Comparison of ENCODE assay signal across 13 mouse cellular contexts in genomic region chr11:75157901-75158300, GRCm38 (mm10). TPM values are rescaled to one million over a fixed set of nuclear protein-coding genes. Genes with fewer than 3 reads are reported as not detected.
DNase-seq lines count a peak whose midpoint lies in the region; ATAC-seq and TF ChIP-seq lines count a peak whose summit lies in the region.
"Had no signal": no experiment of that assay in that cellular context is flagged by ENCODE, and none has a peak within 500 bp of the region (broad histone marks: within the 10 kb centered on the region; RNA-seq: fewer than 3 reads in every experiment).

No protein-coding gene starts in this region.

- WGBS in intestine, embryonic 14.5 days: 24% methylated on average over 2 of the region's 2 CpGs
- 34% methylated on average over 2 of the region's 2 CpGs for WGBS in intestine, postnatal 0 days
- 16% methylated on average over 2 of the region's 2 CpGs for WGBS in lung, embryonic 16.5 days
- 31% methylated on average over 2 of the region's 2 CpGs for WGBS in stomach, embryonic 16.5 days

- no peak overlapping the region for H3K9ac ChIP-seq in intestine, embryonic 14.5 days (ENCODE audit: low read length)
- H3K9ac ChIP-seq in intestine, postnatal 0 days (ENCODE audit: low read depth, low read length): no peak overlapping the region
- no peak overlapping the region for H3K9ac ChIP-seq in lung, embryonic 16.5 days (ENCODE audit: low read length)
- H3K9ac ChIP-seq in stomach, embryonic 16.5 days (ENCODE audit: low read length): peak overlapping the region; percentile 3; the same call in 1 of the 2 replicates
- H3K9ac ChIP-seq: embryonic facial prominence, embryonic 13.5 days; midbrain, embryonic 13.5 days had no signal

- TF ChIP-seq CTCF in intestine, postnatal 0 days (IDR thresholded peaks at IDR 0.05; ENCODE audit: low read depth): no peak

- H3K4me2 ChIP-seq in intestine, embryonic 14.5 days (ENCODE audit: low read length): no peak overlapping the region
- H3K4me2 ChIP-seq in intestine, postnatal 0 days (replicated peaks; ENCODE audit: low read depth): no peak overlapping the region
- no peak overlapping the region for H3K4me2 ChIP-seq in lung, embryonic 16.5 days (ENCODE audit: low read depth, low read length)
- H3K4me2 ChIP-seq in stomach, embryonic 16.5 days (ENCODE audit: low read depth, low read length): no peak overlapping the region
- H3K4me2 ChIP-seq: embryonic facial prominence, embryonic 13.5 days; midbrain, embryonic 13.5 days had no signal

- H3K4me1 ChIP-seq in intestine, embryonic 14.5 days (replicated peaks; ENCODE audit: control insufficient read depth, insufficient read depth, low read length): peaks cover 45% of the 10 kb centered on the region
- no peaks in the 10 kb centered on the region for H3K4me1 ChIP-seq in intestine, postnatal 0 days (replicated peaks; ENCODE audit: control insufficient read depth, insufficient read depth, low read length)
- H3K4me1 ChIP-seq in lung, embryonic 16.5 days (replicated peaks; ENCODE audit: control insufficient read depth, insufficient read depth, low read length): peaks cover 55% of the 10 kb centered on the region
- H3K4me1 ChIP-seq in stomach, embryonic 16.5 days (ENCODE audit: control insufficient read depth, insufficient read depth, low read length): peaks cover 51% of the 10 kb centered on the region
- H3K4me1 ChIP-seq: midbrain, embryonic 13.5 days had no signal

- H3K27ac ChIP-seq in intestine, embryonic 14.5 days (ENCODE audit: low read depth): peak overlapping the region; percentile 38; the same call in 1 of the 2 replicates
- no peak overlapping the region for H3K27ac ChIP-seq in intestine, postnatal 0 days (ENCODE audit: low read depth, low read length)
- peak overlapping the region; percentile 82 for H3K27ac ChIP-seq in lung, embryonic 16.5 days (ENCODE audit: low read length)
- peak overlapping the region; percentile 81 for H3K27ac ChIP-seq in stomach, embryonic 16.5 days (ENCODE audit: low read length)
- H3K27ac ChIP-seq: embryonic facial prominence, embryonic 13.5 days had no signal

- ATAC-seq in intestine, embryonic 14.5 days (replicated peaks; ENCODE audit: low FRiP score, low TSS enrichment, low read depth): no peak
- no peak for ATAC-seq in intestine, postnatal 0 days
- ATAC-seq in lung, embryonic 16.5 days (ENCODE audit: low read depth): no peak
- no peak for ATAC-seq in stomach, embryonic 16.5 days (ENCODE audit: insufficient read depth, low FRiP score)
- ATAC-seq: forebrain, embryonic 14.5 days; midbrain, embryonic 13.5 days had no signal

- H3K4me3 ChIP-seq in intestine, embryonic 14.5 days (ENCODE audit: low read depth, low read length): no peak overlapping the region
- no peak overlapping the region for H3K4me3 ChIP-seq in intestine, postnatal 0 days (ENCODE audit: low read depth, low read length)
- H3K4me3 ChIP-seq in lung, embryonic 16.5 days (ENCODE audit: low read length): no peak overlapping the region
- no peak overlapping the region for H3K4me3 ChIP-seq in stomach, embryonic 16.5 days (replicated peaks; ENCODE audit: low read length)
- H3K4me3 ChIP-seq: embryonic facial prominence, embryonic 13.5 days; midbrain, embryonic 13.5 days had no signal

- H3K9me3 ChIP-seq in intestine, embryonic 14.5 days (ENCODE audit: control insufficient read depth, low read length): no peaks in the 10 kb centered on the region
- H3K9me3 ChIP-seq in intestine, postnatal 0 days (ENCODE audit: control insufficient read depth): no peaks in the 10 kb centered on the region
- H3K9me3 ChIP-seq in lung, embryonic 16.5 days (ENCODE audit: control insufficient read depth, low read length): no peaks in the 10 kb centered on the region
- no peaks in the 10 kb centered on the region for H3K9me3 ChIP-seq in stomach, embryonic 16.5 days (replicated peaks; ENCODE audit: control insufficient read depth, low read length)
- H3K9me3 ChIP-seq: embryonic facial prominence, embryonic 13.5 days; midbrain, embryonic 13.5 days had no signal

- peaks cover 36% of the 10 kb centered on the region for H3K36me3 ChIP-seq in intestine, embryonic 14.5 days (ENCODE audit: control insufficient read depth, insufficient read depth, low read length)
- peaks cover 31% of the 10 kb centered on the region for H3K36me3 ChIP-seq in intestine, postnatal 0 days (ENCODE audit: control insufficient read depth, insufficient read depth)
- peaks cover 3% of the 10 kb centered on the region for H3K36me3 ChIP-seq in lung, embryonic 16.5 days (ENCODE audit: control insufficient read depth, insufficient read depth, low read length)
- H3K36me3 ChIP-seq in stomach, embryonic 16.5 days (ENCODE audit: control insufficient read depth, insufficient read depth, low read length): peaks cover 4% of the 10 kb centered on the region; the same call in 1 of the 2 replicates

- H3K27me3 ChIP-seq in intestine, embryonic 14.5 days (replicated peaks; ENCODE audit: control insufficient read depth, insufficient read depth, low read length): no peaks in the 10 kb centered on the region
- H3K27me3 ChIP-seq in intestine, postnatal 0 days (replicated peaks; ENCODE audit: control insufficient read depth, insufficient read depth, low read length): no peaks in the 10 kb centered on the region
- no peaks in the 10 kb centered on the region for H3K27me3 ChIP-seq in lung, embryonic 16.5 days (ENCODE audit: control insufficient read depth, insufficient read depth, low read depth, low read length)
- no peaks in the 10 kb centered on the region for H3K27me3 ChIP-seq in stomach, embryonic 16.5 days (ENCODE audit: control insufficient read depth, insufficient read depth, low read length)

- no peak for DNase-seq in intestine, embryonic 14.5 days (ENCODE audit: low spot score)
- DNase-seq in lung, postnatal 36 days: no peak
- DNase-seq in kidney, postnatal 14 days: peak; percentile 41
- no peak for DNase-seq in ovary, postnatal 36 days (ENCODE audit: low spot score)
- DNase-seq: cerebellum, adult 11 months; gastrocnemius, postnatal 14 days; thymus, postnatal 4 days had no signal

RNA-seq across cellular contexts. Expression of gene Hic1, which starts 11.4 kb away (rescaled TPM):
- 13.0 and 14.5 TPM in 2 replicates for polyA plus RNA-seq in intestine, embryonic 14.5 days (2014; fragmentation: Nextera tagmentation; extraction: Ambion mirVana)
- polyA plus RNA-seq in intestine, postnatal 0 days (2015; fragmentation: Nextera tagmentation; extraction: Ambion mirVana): 8.6 and 8.8 TPM in 2 replicates
- polyA plus RNA-seq in lung, embryonic 16.5 days (2015; fragmentation: Nextera tagmentation; extraction: Ambion mirVana): 8.4 and 8.5 TPM in 2 replicates
- 5.1 and 5.9 TPM in 2 replicates for polyA plus RNA-seq in stomach, embryonic 16.5 days (2015; fragmentation: Nextera tagmentation; extraction: Ambion mirVana)

RNA-seq across cellular contexts. Expression of gene Ovca2, which starts 20.7 kb away (rescaled TPM):
- 29.9 and 32.2 TPM in 2 replicates for polyA plus RNA-seq in intestine, embryonic 14.5 days (2014; fragmentation: Nextera tagmentation; extraction: Ambion mirVana)
- polyA plus RNA-seq in intestine, postnatal 0 days (2015; fragmentation: Nextera tagmentation; extraction: Ambion mirVana): 21.6 and 22.4 TPM in 2 replicates
- polyA plus RNA-seq in lung, embryonic 16.5 days (2015; fragmentation: Nextera tagmentation; extraction: Ambion mirVana): 24.0 and 24.2 TPM in 2 replicates
- 19.4 and 23.2 TPM in 2 replicates for polyA plus RNA-seq in stomach, embryonic 16.5 days (2015; fragmentation: Nextera tagmentation; extraction: Ambion mirVana)

RNA-seq across cellular contexts. Expression of gene Dph1, which starts 33.1 kb away (rescaled TPM):
- 27.9 and 31.5 TPM in 2 replicates for polyA plus RNA-seq in intestine, embryonic 14.5 days (2014; fragmentation: Nextera tagmentation; extraction: Ambion mirVana)
- polyA plus RNA-seq in intestine, postnatal 0 days (2015; fragmentation: Nextera tagmentation; extraction: Ambion mirVana): 11.3 and 12.3 TPM in 2 replicates
- 17.1 and 17.9 TPM in 2 replicates for polyA plus RNA-seq in lung, embryonic 16.5 days (2015; fragmentation: Nextera tagmentation; extraction: Ambion mirVana)
- polyA plus RNA-seq in stomach, embryonic 16.5 days (2015; fragmentation: Nextera tagmentation; extraction: Ambion mirVana): 20.6 and 20.7 TPM in 2 replicates

RNA-seq across cellular contexts. Expression of gene Rtn4rl1, which starts 35.7 kb away (rescaled TPM):
- polyA plus RNA-seq in intestine, embryonic 14.5 days (2014; fragmentation: Nextera tagmentation; extraction: Ambion mirVana): 1.6 and 2.0 TPM in 2 replicates
- polyA plus RNA-seq in intestine, postnatal 0 days (2015; fragmentation: Nextera tagmentation; extraction: Ambion mirVana): 1.5 and 1.8 TPM in 2 replicates
- polyA plus RNA-seq in lung, embryonic 16.5 days (2015; fragmentation: Nextera tagmentation; extraction: Ambion mirVana): 2.0 and 2.9 TPM in 2 replicates
- 1.3 and 1.4 TPM in 2 replicates for polyA plus RNA-seq in stomach, embryonic 16.5 days (2015; fragmentation: Nextera tagmentation; extraction: Ambion mirVana)
